Mouse (Mus musculus): ENCODE measurements around the gene Glod5.

DNA sequence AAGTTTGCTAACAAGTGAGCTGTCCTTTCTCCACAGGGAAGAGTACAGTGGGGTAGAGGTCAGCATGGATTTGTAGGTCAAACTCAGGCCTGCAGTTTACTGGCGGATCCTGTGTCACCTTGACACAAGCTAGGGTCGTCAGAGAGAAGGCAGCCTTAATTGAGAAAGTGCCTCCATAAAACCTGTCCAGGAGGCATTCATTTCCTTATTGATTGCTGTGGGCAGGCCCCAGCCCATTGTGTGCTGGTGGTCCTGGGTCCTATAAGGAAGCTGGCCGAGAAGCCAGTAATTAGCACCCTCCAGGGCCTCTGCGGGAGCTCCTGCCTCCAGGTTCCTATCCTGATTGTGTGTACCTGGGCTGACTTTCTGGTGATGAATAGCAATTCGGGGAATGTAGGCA is 16.3 kb downstream of the Glod5 start:
- no peak for TF ChIP-seq CTCF (IDR thresholded peaks at IDR 0.05; ENCODE audit: borderline replicate concordance, insufficient read depth, low read depth, low read length)
- TF ChIP-seq POLR2A (IDR thresholded peaks at IDR 0.05; ENCODE audit: borderline replicate concordance, insufficient read depth, low read length): no peak

Measured in cerebellum, adult 2 months (tissue).